In the genomic region with DNA sequence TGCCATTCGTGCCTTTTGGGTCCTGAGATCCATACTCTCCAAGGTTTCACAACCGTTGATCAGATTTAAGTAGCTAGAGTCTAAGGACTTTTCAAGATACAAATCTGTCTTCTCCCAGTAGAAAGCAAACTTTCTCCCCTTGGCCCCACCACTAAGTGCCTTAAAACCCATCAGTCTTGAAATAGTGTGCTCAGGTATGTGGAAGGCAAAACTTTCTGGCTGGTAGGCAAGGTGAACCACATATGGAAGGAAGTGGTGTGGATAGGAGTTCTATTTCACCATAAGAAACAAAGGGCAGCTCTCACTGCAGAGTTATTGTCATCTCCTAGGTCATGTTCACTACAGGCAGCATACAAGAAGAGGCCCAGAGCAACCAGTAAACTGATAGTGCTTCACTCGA, we compare ENCODE assay signal across 15 mouse cellular contexts.
"Had no signal": no experiment of that assay in that cellular context is flagged by ENCODE, and none has a peak within 500 bp of the region (broad histone marks: within the 10 kb centered on the region; RNA-seq: fewer than 3 reads in every experiment).

No protein-coding gene starts in this region.

- H3K4me3 ChIP-seq: limb, embryonic 15.5 days; liver, embryonic 12.5 days; midbrain, embryonic 10.5 days; myocyte; neural tube, embryonic 12.5 days; stomach, embryonic 15.5 days had no signal

- H3K27me3 ChIP-seq: limb, embryonic 15.5 days; stomach, embryonic 15.5 days had no signal

- H3K9ac ChIP-seq: limb, embryonic 15.5 days; liver, embryonic 12.5 days; lung, embryonic 14.5 days; neural tube, embryonic 12.5 days; stomach, embryonic 15.5 days had no signal

- ATAC-seq: liver, embryonic 12.5 days had no signal

- H3K36me3 ChIP-seq: limb, embryonic 15.5 days; liver, embryonic 12.5 days; midbrain, embryonic 10.5 days; neural tube, embryonic 12.5 days; stomach, embryonic 15.5 days had no signal

- DNase-seq: kidney, postnatal 36 days; layer of hippocampus, adult 9-11 months; layer of hippocampus, postnatal 36 days; lung, embryonic 14.5 days; lung, postnatal 10 days; lung, postnatal 4 days; midbrain, embryonic 14.5 days; thymus, postnatal 14 days had no signal

- H3K9me3 ChIP-seq: limb, embryonic 15.5 days; liver, embryonic 12.5 days; midbrain, embryonic 10.5 days; neural tube, embryonic 12.5 days; stomach, embryonic 15.5 days had no signal

- H3K4me2 ChIP-seq: limb, embryonic 15.5 days; liver, embryonic 12.5 days; lung, embryonic 14.5 days; neural tube, embryonic 12.5 days; stomach, embryonic 15.5 days had no signal

- H3K27ac ChIP-seq: kidney, postnatal 0 days; limb, embryonic 15.5 days; liver, embryonic 12.5 days; midbrain, embryonic 10.5 days; neural tube, embryonic 12.5 days; stomach, embryonic 15.5 days had no signal
